Mouse (Mus musculus) brain, embryonic 14.5 days (tissue): ENCODE data around the gene Isyna1. TPM values are rescaled to one million over a fixed set of nuclear protein-coding genes. Genes with fewer than 3 reads are reported as not detected.

Experiments
- DNase-seq: peaks from one replicate; pipeline ENCODE4 v3.0.0-alpha.2; 2011; ENCODE audit warnings: low read depth
- CTCF ChIP-seq: fragments of 200-500 bp; IDR thresholded peaks from 2 replicates; pipeline ENCODE4 v1.5.1; 2012; ENCODE audit warnings: inconsistent platforms, mild to moderate bottlenecking, moderate library complexity, borderline replicate concordance; ENCODE audit not compliant: insufficient read depth, insufficient read length; ENCODE audit errors: extremely low read depth
- POLR2A ChIP-seq: fragments of 200-500 bp; IDR thresholded peaks from 2 replicates; pipeline ENCODE4 v1.6.1; 2012; ENCODE audit warnings: mild to moderate bottlenecking, inconsistent platforms, borderline replicate concordance; ENCODE audit not compliant: poor library complexity, insufficient read depth, insufficient read length, severe bottlenecking; ENCODE audit errors: extremely low read depth
- polyA plus RNA-seq: library from polyadenylated mRNA; depleted of rRNA; stranded (reverse); fragments of >200 nt; gene quantifications from 2 replicates; pipeline ENCODE4 v1.2.3, GENCODE M21; 2012

Isyna1 gene
- polyA plus RNA-seq, 1 experiment: 165 TPM

DNA sequence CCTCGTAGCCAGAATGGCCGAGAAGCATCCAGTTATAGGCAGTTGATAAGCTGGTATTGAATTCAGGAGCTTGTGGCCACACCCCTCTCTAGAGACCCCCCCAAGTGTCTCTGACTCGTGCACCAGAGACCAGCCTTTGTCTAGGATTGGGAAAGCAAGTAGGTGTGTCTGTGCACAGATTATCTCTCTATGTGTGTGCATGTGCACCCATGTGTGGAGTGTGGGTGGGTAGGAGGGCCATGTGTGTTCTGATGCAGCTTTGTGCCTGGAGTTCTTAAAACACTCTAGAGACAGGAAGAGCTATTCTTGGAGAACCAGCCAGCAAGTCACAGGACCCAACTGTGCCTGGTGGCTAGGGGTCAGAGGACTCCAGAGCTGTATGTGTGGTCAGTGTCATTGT, 33.6 kb upstream of the Isyna1 start:
- TF ChIP-seq POLR2A (no peak), CTCF (no peak)
- DNase-seq: no peak

DNA sequence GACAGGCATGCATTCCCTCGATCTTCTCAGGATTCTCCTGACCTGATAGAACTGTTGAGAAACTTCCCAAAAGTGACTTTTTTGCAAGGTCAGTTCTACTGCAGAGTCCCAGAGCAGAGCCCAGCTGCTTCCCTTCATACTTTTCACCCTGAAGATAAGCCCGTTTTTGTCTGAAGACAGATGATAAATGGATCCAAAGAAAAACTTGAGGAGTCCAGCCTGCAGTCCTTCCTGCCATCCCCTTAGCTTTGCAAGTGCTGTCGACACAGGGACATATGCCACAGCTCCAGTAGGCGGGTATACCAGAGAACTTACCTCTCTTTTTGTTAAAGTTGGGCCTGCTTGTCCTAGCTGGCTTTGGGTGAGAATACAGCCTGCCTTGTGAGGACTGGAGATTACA, 32.8 kb upstream of the Isyna1 start:
- no peak for TF ChIP-seq POLR2A
- TF ChIP-seq CTCF: no peak
- no peak for DNase-seq

DNA sequence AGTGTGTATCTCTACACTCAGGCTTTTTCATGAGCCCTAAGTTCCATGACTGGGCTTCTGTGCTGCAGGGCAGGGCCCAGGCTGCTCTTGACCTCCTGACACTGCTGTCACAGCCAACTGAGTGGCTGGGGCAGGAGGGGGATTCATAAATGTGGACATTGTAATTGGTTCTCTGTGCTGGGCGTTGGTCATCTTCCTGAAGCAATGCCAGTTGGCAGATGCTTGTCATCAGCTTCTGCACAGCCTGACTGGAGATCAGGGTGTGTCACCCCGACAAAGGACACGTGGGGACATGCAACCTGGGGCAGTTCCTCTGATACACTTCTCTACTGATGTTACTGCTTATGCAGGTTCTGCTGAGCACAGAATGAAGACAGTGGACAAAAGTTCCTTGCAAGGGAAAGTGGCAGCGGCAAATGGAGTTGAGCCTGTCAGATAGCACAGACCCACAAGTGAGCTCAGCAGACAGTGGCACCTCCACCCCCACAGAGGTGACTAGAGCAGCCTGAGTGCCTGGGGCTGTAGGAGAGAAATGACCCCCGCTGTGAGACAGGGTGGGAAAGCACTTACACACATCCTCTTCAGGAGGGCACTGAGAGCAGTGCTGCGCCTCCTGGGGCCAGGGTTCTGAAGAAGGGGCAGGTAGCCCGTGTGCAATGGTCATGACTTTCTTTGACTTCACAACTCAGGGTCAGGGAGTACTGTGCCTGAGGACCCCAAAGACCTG, 32.2 kb upstream of the Isyna1 start:
- no peak for DNase-seq
- TF ChIP-seq POLR2A: no peak
- no peak for TF ChIP-seq CTCF

DNA sequence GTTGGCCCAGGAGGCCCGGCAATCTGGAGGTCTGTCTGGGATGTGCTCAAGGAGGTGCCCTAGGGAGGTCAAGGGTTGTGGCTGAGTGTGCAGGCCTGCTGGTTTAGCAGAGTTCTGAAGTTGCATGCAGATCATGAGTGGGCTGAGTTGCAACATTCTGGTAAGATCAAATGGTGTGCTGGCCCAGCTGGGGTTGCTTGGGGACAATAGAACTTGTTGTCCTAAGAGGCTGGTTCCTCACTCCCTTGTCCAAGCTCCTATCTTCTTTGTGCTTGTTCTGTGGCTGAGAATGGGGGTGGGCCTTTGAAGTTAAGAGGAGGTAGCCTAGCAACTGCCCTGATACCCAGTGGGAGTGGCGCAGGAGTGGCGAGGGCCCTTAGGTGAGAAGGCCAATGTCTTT, 31.4 kb upstream of the Isyna1 start:
- TF ChIP-seq POLR2A (no peak), CTCF (no peak)
- no peak for DNase-seq

DNA sequence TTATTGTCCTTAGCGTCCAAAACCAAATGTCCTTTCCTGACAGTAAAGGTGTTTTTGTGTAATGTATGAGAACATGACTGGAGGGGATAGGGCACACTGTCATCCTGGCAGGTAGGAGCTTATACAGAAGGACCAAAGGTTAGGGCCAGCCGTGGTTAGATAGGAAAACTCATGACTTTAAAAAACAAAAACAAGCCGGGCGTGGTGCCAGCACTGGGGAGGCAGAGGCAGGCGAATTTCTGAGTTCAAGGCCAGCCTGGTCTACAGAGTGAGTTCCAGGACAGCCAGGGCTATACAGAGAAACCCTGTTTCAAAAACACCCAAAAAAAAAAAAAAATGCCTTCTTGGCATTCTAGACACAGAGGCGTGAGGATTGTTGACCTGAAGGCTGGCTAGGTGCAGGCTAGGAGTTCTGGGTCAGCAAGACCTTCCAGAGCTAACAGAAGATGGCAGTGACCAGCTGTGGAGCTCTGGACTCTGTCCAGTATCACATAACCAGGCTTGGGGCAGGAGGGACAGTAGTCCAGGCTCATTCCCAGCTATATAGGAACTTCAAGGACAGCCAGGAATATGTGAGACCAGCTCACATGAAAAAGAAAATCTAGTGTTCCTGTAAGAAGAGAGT, 30.3 kb upstream of the Isyna1 start:
- DNase-seq: no peak
- no peak for TF ChIP-seq CTCF
- TF ChIP-seq POLR2A: no peak

DNA sequence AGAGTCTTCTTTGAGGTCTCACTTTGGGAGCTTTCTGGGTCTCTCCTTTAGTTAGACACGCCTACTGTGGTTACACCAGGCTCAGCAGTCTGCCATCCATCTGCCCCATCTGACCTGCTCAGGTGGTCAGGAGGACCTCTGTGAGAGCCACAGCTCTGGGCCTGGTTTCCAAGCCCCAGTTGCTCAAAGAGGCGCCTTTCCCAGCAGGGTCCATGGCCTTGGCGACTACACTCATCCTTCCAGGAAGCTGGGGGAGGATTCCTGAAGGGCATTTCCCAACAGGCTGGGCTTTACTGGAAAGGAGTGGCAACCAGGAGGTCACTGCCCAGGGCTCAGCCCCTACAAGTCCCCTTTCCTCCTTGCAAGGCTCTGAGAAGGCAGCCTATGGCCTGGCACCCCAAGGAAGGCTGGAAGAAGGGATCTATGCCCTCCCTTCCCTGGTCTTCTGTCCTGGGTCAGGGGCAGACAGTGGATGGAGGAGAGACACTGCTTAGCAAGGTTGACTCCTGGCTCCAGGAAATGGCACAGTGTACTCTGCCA, 29.4 kb upstream of the Isyna1 start:
- DNase-seq: no peak
- TF ChIP-seq CTCF: no peak

DNA sequence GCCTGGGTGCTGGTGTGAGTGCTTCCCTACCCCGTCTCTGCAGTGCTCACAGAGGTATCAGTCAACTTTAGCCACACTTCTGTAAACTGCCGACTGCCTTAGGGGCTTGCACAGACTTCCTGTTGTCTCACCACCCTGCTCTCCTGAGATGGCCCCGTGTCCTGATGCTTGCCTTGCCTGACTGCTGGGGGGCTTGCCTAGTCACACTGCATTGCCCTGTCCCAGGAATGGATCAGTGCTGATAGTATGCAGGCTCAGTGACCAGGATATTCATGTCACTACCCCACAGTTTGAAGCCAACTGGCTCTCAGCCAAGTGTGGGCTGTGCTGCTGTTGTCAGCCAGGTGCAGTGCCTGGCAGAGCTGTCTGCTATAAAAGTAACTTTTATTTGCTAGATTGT, 28.6 kb upstream of the Isyna1 start:
- DNase-seq: peak; percentile 31
- no peak for TF ChIP-seq CTCF
- TF ChIP-seq POLR2A: no peak

DNA sequence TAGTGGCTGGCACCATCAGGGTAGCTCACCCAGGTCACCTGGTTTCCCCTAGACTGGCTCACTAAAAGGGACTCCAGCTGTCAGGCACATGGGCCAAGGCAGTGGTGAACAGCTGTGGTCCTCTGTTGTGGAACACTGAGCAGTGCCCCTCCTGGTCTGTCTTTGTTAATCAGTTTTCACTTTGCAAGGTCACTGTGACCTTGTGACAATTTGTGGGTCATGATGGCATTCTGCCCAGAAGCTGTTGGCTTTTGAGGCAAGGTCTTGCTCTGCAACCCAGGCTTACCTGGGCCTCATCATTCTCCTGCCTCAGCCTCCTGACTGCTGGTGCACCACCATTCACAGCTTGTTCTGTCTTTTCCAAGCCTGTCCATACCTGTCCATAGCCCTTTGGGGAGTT, 23.8 kb upstream of the Isyna1 start:
- TF ChIP-seq POLR2A: no peak
- DNase-seq: no peak

DNA sequence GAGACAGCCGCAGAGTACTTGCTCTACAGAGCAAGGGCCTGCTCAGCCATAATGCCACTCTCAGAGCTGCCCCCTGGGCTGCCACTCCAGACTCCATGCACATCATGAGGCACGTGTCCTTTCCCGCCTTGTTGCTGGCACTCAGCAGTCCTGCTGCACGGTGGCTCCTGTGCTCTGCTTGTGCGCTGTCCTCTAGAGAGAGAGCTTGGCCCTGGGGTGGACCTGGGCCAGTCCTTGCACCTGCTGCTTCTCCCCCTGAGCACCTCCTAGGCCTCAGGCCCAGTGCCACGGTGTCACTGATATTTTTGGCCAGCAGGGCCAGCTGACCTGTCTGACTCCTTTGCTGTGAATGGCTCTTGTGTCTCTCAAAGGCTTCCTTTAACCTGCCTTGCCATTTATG, 23.2 kb upstream of the Isyna1 start:
- no peak for TF ChIP-seq POLR2A
- TF ChIP-seq CTCF: no peak
- no peak for DNase-seq

DNA sequence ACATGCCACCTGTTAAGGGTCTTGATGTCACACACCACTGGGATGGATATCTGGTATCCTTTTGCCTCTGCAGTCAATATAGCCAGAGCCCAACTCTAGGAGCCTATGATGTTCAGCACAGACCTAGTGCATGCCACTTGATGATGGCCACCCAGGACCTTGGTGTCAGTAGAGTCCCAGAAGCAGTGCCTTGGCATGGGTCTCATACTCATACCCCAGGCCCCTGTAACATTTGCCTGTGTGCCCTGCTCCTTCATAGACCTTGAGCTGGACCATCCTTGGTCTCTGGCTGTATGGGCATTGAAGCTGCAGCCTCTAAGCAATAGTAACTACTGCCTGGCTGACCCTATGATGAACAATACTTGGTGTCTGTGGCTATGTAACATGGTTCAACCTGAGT, 19.9 kb upstream of the Isyna1 start:
- TF ChIP-seq CTCF: no peak
- no peak for TF ChIP-seq POLR2A
- no peak for DNase-seq

DNA sequence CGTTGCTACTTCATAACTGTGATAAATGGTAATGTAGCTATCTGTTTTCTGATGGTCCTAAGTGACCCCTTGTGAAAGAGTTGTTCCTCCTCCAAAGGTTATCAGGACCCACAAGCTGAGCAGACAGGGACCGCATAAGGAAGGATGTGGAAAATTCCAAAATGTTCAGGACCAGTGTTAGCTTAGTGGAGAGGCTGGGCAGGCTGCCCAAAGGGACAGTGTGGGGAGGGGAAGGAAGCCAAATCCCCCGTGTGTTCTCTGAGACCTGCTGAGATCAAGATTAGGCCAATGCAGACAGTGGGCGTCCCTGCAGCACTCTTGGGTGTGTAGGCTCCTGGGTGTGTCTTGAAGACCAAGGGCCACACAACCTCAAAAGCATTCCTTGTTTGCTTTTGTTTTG, 19.3 kb upstream of the Isyna1 start:
- TF ChIP-seq POLR2A (no peak), CTCF (no peak)
- no peak for DNase-seq

DNA sequence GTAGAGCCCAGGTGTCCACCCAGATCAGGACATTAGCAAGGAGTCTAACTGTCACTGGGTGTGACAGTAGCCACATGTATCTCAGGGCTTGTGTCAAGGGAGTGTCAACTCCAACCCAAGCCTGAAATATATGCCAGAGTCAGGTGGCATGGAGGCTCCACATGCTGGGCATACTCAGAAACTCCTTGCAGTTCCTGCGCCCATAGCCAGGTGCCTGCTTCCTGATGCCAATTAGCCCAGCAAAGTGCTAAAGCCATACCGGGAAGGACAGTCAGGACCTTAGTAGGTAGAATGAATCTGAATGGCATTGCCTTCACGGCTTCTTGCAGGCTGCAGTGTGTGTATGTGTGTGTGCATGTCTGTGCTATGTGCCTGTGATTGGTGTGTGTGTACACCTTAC, 17.0 kb upstream of the Isyna1 start:
- no peak for TF ChIP-seq POLR2A
- TF ChIP-seq CTCF: no peak
- DNase-seq: no peak

DNA sequence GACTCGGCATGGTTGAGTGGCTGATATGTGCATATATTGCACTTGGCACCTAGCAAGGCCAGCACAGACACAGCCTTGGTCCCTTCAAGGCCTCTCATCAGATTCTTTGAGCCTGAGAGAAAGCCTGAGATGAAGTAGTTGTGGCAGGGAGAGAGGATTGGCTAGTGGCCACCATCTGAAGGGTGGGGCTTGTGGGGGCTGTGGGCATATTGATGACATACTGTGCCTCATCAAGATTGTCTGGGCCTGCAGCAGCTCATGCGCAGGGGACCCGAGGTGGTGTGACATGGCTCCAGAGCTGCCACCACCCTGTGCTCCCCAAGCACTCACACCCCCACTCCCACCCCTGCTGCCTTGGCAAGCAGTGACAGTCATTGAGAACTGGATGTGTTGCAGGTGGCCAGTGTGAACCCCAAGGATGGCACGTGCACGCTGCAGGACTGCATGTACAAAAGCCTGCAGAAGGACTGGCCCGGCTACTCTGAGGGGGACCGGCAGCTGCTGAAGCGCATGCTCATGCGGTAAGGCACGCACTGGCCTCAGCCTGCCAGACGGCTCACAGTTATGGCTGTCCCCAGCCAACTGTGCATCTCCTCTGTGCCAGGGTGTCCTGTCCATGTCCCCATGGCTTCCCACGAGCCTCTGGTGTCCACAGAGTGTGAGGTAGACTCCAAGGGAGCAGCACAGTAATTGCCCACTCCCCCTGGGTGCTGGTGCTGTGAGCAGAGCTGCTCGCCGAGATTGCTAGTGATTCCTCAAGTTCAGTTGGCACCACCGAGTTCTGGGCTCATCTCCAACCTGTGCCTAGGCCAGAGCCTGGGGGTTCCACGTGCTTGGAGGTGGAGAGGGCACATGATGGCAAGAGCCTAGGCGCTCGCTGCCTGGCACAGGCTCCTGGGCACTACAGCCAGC, 10.4 kb upstream of the Isyna1 start:
- no peak for TF ChIP-seq POLR2A
- TF ChIP-seq CTCF: no peak
- DNase-seq: no peak
